Mouse (Mus musculus): ENCODE measurements around the gene Gm10203. TPM values are rescaled to one million over a fixed set of nuclear protein-coding genes. Genes with fewer than 3 reads are reported as not detected.
"Not testable (repeated sequence)": the region's sequence is repeated elsewhere in the genome, so short reads cannot be mapped to it uniquely, and the experiment has no call there.

Gm10203 gene
- total RNA-seq (2021), result not detected
- long read RNA-seq, experiment 1, result 0 reads
- long read RNA-seq, experiment 2, result 0 reads

DNA sequence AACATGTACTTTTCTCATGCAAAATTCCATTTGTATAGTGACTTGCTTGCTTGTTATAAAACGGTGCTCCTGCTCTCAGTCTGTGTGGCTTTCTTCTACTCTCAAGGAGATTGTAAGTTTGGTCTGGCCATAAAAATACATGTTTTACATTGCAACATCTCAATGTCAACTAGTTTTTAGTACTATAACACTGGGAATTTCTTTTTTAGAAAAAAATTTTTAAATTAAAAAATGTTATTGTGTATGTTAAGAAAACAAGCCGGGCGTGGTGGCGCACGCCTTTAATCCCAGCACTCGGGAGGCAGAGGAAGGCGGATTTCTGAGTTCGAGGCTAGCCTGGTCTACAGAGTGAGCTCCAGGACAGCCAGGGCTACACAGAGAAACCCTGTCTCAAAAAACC is at the start of gene Gm10203:
Gene Gm10203 (plus strand): TSS at position 301 of the 400 bp plus-strand sequence.
- not testable (repeated sequence) for DNase-seq (ENCODE audit: low spot score in 2 of 2)

DNA sequence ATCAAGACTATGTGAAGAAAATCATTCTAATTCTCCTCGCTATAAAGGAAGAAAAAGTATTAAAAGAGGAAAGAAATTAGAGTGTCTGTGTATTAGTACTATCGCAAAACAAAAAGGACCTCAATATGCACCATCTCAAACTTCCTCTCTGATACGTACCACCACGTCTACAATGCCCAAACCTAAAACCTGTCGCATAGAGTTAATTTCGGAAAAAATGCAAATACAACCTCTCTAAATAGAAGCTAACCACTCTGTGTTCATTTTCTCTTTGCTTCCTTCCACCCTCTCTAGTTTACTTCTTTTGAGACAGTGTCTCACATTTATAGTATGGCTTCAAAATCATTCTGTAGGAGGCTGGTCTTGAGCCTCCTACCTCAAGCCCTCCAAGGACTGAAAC is 37.6 kb upstream of the Gm10203 start:
- no peak for DNase-seq (ENCODE audit: low spot score in 2 of 2)

DNA sequence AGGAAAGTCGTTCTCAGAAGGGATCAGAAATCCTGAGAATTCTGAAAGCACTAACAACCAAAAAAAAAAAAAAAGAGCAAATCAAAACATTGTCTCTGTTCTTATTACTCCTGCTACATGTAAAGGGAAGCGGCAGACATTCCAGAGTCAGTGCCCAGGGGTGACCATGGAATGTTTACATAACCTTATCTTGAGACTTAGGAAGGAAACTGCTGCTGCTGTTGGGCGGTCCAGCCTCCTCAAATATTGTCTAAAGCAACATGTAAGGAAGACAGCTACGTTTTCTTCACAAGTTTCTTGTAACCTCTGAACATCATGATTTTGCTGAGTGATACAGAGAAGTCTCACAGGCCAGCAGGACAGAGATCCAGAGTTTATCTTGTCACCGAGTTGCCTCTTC is 36.5 kb upstream of the Gm10203 start:
- no peak for DNase-seq (ENCODE audit: low spot score in 2 of 2)

DNA sequence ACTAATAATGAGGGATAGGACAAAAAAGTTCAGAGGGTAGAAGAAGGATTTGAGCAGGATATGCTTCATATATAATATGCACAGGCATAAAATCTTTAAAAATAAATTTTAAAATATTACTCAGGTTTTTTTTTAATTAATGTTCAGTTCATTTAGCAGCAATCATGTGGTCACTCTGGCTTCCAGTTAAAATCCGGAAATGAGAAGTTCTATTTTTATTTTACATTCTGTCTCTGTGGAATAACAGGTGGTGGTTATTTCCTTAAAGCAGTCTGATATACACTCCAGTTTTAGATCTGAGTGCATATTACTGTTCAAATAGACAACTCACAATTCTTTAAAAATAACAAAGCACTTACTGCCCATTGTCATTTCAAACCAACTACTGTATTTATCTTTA is 35.4 kb upstream of the Gm10203 start:
- DNase-seq (ENCODE audit: low spot score in 2 of 2), result no peak

DNA sequence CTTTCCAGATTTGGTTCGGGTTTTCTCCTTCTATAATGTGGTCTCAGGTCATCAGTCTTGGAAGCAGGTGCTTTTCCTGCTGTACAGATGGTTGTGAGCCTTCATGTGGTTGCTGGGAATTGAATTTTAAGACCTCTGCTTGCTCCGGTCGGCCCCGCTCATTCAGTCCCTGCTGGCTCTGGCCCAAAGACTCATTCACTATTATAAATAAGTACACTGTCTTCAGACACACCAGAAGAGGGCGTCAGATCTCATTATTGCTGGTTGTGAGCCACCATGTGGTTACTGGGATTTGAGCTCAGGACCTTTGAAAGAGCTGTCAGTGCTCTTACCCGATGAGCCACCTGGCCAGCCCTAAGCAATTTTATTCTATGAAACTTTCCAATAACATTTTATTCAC is 34.6 kb upstream of the Gm10203 start:
- DNase-seq (ENCODE audit: low spot score in 2 of 2), result no peak

DNA sequence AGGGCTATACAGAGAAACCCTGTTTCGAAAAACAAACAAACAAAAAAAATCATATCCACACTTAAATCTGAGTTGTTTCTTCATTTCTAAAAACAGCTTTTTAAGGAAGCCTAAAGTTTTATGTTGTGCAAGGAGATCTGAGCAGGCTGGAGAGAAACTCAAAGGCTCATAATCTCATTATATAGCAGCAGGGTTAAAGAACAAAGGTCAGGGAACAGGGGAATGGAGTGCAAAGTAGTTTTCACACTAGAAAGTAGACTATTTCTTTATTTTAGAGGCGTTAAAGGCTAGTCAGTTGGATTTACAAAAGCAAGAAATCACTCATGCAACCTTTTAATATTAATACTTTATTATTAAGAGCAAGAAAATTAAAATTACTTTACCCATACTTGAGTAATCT is 33.7 kb upstream of the Gm10203 start:
- no peak for DNase-seq (ENCODE audit: low spot score in 2 of 2)

DNA sequence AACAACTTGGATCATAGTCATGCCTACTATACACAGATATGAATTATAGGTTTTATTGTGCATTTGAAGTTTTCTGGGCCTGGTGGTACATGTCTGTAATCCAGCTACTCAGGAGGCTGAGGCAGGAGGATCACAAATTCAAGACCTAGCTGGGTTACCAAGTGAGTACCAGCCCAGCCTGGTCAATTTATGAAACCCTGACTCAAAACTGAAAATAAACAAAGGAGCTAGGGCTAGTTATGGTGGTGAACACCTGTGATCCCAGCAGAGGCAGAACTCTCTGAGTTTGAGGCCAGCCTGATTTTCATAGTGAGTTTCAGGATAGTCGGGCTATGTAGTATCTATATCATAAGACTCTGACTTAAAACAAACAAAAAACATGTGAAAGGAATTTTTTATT is 32.7 kb upstream of the Gm10203 start:
- no peak for DNase-seq (ENCODE audit: low spot score in 2 of 2)

DNA sequence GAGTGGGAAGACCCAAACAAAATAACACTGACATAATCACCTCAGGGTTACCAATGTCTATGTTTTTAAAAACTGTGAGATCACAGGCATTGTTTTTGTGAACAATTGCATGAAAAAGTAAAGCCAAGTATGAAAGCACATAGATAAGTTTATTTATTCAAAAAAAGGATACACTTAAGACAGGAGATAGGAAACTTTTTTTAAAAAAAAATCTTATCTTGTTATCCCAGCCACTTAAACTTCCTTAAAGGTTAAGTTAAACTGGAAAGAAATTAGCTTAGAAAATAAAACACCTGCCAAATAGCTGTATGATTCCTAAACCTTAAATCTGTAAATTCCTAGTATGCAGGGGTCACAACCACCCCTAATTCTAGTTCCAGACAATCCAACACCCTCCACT is 31.0 kb upstream of the Gm10203 start:
- no peak for DNase-seq (ENCODE audit: low spot score in 2 of 2)

DNA sequence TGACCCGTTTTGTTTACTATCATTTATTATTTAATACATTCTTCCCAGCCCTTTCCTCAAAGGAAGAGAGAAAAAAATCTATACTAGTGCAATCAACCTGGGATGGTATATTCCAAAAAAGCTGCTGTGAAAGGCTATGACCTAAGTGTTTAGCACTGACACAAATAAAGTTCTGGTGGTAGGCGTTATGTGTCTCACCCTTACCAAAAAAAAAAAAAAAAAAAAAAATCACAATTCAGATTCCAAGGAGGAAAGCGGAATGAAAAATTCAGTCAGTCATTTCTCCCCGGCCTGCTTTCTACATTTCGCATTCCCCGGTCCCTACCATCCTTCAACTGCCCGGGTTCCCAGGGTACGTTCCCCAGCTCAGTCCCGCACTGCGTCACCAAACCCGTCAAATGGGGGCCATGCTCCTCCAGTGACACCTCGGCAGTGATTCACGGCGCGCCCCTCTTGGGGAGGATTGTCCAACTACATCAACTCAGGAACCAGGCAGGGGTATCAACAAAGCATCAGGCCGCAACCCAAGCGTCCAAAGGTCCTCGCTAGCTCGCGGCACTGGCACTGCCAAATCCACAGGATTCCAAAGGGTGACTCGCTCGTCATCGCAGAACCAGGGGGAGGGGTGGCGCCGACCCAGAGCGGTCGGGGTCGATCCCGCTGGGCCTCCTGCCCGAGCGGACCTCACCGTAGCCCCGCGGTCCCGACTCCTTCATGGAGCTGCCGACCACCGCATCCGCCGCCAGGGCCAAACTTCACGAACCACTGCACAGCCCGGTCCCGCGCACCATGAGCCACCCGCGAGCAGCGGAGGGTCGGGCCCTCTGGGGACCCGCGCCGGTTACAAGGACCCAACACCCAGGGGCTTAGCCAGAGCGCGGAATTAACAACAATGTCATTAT is 29.5 kb upstream of the Gm10203 start:
- DNase-seq (ENCODE audit: low spot score in 2 of 2), result peak; percentile 22 to 42

DNA sequence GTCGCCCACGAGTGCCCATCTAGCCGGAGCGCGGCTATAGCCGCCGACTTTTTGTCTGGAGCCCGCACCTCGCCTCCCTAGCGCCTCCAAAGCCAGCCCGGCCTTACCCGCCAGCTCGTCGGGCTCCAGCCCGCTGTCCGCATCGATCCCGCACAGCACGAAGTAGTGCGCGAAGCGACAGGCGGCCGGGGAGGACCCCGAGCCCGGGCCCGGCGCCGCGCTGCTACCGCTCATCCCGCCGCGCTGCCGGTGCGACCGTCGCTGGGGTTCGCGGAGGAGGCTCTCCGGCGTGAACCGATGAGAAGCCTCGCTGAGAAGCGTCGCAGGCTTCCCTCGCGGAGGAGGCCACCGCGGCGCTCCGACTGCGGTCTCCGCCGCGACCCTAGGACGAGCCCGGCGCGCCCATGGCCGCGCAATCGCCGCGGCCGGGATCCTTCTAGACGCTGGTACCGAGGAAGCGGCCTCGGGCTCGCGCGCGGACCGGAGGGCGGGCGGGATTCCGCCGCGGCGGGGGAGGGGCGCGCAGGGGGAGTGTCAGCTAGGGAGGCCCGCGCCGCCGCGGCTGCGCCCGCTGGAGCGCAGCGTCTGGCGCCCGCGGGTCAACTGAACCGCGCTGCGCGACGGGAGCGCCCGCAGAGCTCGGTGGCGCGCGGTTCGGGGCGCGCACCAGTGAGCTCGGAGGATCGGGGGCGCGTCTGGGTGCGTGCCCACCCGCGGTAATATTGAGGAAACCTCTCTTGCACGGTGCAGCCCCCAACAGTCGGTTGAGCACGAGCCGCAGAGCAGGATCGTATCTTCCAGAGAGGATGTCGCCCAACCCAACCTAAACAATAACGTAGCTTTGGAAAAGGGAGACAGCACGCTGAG is 28.7 kb upstream of the Gm10203 start, which contains the start of gene Dennd5b:
Gene Dennd5b (minus strand): TSS at position 605 of the 867 bp plus-strand sequence.
- peak; percentile 59 to 69 for DNase-seq (ENCODE audit: low spot score in 2 of 2)

DNA sequence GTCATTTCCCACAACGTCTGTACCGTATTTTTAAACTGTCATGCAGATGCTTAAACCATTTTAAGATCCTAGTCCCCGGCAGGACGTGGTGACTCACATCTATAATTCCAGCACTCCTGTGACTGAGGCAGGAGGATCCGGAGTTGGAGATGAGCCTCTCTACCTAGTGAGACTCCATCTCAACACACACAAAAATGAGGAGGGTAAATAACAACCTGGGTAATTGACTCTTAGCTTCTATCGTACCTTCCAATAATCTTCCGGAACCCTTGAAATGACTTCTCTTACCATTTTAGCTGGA is 28.1 kb upstream of the Gm10203 start:
- no peak for DNase-seq (ENCODE audit: low spot score in 2 of 2)

DNA sequence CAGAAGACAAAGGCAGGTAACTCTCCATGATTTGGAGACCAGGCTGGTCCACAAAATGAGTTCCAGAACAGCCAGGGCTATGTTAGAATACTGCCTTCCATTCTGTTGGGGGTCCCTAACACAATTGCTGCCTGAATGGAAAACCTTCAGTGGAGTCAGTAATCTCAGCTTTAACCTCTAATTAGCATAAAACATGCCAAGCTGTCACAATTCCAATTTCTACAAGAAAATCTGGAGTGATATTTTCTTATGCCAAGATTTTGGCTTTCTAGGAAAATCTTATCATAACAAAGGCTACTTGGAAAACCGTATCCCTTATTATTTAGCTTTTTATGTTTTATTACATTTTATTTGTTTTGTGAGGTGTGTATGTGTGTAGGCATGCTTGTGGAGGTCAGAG is 26.5 kb upstream of the Gm10203 start:
- DNase-seq (ENCODE audit: low spot score in 2 of 2), result no peak

DNA sequence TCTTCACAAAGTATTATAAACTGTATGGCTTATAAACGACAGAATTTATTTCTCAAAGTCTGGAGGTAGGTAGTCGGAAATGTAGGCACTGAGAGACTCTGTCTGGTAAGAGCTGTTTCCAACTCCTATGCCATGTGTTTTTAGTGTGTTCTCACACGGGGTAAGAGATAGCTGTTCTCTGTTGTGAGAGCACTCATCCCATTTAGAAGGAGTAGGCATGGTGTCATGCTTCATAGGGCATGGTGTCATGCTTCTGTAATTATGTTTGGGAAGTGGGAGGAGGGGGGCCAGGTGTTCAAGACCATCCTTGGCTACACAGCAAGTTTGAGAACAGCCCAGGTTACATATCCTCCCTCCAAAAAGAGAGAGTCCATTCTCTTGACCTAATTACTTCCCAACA is 22.4 kb upstream of the Gm10203 start:
- no peak for DNase-seq (ENCODE audit: low spot score in 2 of 2)

DNA sequence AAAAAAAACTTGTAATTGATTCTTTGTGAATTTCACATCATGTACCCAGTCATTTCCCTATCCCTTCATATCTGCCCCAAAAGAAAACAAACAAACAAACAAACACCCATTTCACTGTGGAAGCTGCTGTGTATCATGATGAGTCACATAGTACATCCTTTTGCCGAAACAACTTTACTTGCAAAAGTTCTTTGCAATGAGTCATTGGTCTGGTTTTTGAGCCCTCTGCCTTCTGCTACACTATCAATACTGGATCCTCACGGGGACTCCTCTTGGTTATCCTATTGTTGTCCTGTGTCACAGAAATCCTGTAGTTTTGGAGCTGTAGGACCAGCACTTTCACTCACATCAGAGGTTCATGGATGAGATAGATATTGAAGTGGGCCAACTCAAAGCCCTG is 21.1 kb upstream of the Gm10203 start:
- no peak for DNase-seq (ENCODE audit: low spot score in 2 of 2)

DNA sequence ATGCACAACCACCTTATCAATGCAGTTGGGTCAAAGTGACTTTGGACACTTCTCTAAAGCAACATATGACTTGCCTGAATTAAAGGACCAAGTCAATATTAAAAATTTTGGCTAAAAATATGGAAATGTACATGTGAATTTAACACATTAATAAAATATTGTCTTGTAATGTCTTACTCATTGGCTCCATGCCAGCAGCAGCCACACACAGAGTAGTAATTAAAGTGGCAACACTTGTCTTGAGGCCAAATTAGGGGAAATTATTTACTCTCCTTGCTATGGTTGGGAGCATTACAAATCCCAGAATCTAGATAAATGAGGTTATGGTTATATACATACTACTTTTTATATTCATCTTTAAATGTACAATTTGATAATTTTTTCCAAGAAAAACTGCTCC is 13.0 kb upstream of the Gm10203 start:
- DNase-seq (ENCODE audit: low spot score in 2 of 2), result no peak

DNA sequence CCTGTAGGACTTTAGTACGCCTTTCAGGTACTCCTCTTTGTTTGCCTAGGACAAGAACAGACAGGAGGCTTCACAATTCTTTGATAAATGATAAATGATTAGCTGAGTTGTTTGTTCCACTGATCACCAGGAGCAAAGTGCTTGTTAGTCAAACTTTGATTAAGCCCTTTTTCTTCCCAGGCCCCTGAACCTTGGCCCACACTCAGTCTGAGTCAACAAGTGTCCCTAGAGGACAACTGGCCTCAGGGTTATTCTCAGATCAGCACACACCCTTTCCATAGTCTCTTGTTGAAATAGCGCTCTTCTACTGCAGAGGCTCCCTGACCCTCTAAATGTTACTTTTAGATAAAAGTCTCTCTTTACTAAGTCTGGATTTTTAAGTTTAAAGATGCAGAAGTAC is 11.0 kb upstream of the Gm10203 start:
- no peak for DNase-seq (ENCODE audit: low spot score in 2 of 2)

DNA sequence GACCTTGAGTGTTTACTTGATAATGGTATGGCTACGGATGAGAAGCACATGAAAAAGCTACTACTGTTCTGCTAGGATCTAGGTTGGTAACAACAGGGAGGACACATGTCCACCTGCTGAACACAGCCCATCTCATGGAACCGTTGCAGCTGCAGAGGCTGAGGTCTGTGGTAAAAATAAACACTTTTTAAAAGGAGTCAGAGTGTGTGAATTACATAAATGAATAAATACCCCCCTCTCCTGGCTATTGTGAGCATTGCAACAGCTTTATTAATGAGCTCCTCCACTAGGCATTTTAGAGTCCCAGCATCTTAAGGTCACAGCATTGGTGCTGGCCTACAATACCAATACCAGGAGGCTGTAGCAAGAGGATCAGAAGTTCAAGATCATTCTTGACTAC is 10.1 kb upstream of the Gm10203 start:
- DNase-seq (ENCODE audit: low spot score in 2 of 2), result peak in 1 of 2 experiments; percentile 15

DNA sequence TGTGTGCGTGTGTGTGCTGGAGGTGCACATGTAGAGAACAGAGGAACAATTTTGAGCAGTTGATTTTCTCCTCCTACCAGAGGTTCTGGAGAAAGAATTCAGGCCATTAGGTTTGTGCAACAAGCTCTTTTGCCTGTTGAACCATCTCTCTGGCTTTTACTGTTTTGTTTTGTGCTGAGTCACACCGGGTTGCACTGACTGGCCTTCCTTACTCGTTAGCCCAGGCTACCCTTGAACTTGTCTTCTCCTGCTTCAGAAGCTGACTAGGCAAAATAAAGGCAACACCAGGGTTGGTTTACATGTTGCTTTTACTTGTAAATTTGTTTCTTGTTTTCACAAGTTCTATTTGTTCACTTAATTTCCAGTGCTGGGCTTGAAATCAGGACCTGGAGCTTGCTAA is 6.9 kb upstream of the Gm10203 start:
- no peak for DNase-seq (ENCODE audit: low spot score in 2 of 2)

DNA sequence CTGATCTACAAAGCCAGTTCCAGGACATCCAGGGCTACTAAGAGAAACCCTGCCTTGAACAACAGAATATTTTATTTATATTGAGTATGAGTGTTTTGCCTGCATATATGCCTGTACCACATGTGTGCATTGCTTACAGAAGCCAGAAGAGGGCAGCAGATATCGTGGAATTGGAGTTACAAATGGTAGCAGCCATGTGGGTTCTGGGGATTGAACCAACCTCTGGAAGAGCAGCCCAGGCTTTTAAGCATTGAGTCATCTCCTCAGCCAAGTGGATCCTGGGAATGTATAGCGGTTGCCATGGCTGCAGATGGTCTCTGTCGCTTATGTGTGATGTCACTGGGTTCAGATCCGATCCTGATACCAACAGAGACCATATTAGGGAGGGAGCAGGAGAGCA is 3.3 kb upstream of the Gm10203 start:
- peak in 1 of 2 experiments; percentile 19 for DNase-seq (ENCODE audit: low spot score in 2 of 2)

DNA sequence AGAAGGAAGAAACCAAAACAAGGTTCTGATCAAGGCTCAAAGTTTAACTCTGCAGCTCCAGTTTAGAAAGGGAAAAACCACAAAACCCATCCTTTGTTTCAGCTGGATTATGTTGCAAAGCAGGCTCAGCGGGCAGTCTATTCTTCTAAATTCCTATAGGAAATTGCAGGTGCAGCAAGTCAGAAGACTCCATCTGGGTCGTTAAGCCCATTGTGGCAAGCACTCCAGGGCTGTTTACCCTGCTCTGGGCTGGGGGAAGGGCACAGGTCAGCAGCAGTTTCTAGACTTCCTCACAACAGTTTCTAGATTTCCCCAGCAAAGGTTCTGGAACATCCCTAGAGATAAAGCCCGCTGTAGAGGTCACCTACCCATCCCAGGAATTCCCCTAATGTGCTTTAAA is 1.1 kb downstream of the Gm10203 start:
- DNase-seq (ENCODE audit: low spot score in 2 of 2), result no peak

DNA sequence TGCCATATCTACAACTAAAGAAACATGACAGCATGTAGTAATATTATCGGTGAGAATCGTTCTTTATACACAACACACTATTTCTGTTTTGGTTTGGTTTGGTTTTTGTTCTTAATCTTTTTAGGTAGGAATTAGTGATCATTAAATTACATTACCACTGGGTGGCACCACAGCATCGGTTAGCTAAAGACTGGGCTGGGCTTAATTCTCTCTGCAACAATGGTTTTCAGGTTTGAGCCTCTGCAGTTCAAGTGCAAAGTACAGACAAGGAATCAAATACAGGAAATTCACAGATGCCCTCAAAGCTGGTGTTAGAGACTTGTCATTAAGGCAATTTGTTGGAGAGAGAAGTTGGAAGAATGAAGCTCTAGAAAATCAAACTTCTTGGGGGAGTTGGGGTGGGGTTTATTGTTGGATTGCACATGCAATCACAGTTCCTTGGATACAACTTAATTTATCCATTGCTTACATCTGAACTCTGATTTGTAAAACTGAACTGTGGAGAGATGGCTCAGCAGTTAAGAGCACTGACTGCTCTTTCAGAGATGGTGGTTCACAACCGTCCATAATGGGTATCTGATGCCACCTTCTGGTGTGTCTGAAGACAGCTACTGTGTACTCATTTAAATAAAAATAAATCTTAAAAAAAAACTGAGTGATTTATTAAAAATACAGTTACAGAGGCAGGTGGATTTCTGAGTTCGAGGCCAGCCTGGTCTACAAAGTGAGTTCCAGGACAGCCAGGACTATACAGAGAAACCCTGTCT is 2.5 kb downstream of the Gm10203 start:
- no peak for DNase-seq (ENCODE audit: low spot score in 2 of 2)

Measured in adrenal gland, postnatal 4 days (tissue).